Mouse (Mus musculus) lung, postnatal 14 days (tissue): ENCODE results near the gene Zdhhc12.

ENCODE experiments used
- DNase-seq: peaks from one replicate; pipeline ENCODE4 v3.0.0; 2021

The Zdhhc12 gene

DNA sequence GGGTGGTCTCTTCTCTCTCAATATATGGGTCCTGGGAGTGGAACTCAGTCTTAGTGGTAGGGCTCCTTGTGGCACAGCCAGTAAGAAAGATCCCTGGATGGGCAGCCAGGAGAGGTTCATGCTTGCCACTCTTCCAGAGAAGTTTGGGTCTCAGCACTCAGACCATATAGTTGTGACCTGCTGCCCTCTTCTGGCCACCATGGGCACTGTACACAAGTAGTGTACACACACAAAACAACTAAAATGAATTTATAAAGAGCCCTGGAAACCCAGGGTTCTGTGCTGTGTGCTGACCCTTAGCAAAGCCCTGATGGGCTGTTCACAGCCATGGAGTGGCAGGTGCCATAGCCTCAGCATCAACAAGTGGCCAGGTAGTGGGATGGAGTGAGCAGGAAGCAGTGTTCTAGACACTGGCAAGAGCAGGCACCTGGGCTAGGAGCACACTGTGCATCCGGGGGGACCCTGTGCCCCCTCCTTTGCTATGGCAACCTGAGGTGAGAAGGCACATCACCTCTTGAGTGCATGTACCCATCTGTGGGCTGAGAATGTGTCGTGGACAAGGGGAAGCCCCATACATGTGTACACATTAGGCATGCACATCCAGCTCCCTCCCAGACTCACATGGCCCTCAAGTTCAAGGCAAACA, 2.6 kb upstream of the Zdhhc12 start:
- DNase-seq: peak; percentile 76

DNA sequence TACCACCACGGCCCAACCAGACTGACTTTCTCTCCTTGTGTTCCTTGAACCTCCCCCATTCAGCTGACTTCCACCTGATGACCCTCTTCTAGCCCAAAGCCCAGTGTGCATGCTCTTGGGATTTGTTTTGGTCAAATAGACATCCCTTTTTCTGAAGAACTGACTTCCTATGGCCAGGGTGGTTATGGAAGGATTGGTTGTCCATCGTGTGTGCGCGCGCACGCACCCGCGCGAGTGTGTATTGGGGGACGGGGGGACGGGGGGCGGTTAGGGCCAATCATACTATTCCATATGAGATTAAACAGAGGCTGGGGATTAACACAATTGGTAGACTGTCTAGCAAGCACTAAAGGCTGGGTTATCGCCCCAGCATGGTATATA, 750 bp upstream of the Zdhhc12 start:
- no peak for DNase-seq

DNA sequence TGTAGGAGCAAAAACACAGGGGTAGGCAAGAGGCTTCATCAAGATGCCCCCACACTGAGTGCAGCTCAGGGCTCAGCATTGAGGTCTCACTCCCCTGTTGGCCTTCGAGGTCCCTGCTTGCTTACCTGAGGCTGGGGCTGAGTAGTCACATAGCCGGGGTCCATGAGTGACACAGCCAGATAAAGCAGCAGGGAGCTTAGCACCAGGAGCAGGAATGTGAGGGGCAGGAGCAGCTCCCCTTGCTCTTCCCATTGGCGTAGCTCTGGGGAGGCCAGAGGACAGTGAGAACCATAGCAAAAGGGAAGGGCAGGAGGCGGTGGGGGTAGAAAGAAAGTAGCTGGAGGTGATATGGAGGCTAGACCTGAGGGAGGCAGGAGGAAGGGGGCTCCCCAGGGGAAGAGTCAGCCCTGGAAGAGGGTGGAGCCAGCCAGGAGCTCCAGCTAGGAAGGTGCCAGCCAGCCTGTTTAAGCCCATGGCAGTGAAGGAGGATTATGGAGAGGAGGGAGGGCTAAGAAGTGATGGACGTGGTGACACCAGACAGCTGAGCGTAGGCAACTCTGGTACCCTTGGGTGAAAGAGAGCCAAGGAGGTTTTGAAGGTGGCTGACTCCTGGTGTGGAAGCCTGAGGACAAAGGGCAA, 1.0 kb downstream of the Zdhhc12 start:
- no peak for DNase-seq

DNA sequence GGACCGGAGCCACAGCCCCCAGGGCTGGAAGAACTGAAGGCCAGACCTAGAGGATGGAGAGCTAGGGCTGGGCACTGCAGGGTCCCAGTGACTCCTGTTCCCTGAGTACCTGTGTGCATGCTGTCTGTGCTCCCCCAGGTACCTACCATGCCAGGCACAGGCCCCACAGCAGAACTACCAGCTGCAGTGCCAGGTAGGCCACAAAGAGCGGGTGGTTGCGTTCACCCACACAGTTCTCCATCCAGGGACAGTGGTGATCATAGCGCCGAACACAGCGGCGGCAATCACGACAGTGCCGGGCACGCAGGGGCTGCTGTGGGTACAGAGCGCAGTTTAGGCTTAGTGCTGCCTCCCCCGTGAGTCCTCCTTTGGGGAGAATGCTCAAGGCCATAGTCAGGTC, 1.9 kb downstream of the Zdhhc12 start:
- no peak for DNase-seq

DNA sequence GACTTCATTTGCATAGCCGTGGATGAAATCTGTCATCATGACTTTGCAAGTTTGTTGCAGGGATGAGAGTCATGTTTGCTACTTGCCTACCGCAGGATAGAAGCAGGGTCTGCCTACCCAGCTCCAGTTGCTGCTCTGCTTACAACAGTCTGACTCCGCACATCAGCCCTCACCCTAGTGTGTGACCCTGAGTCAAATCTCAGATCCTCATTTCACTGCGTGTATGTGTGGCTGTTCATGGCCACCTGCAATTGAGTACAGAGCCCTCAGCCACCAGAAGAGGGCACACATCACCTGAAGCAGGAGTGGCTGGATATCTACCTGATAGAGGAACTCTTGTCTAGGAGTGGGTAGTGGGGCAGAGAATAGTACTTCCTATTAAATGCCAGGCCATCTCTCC, 6.1 kb downstream of the Zdhhc12 start:
- DNase-seq: no peak

DNA sequence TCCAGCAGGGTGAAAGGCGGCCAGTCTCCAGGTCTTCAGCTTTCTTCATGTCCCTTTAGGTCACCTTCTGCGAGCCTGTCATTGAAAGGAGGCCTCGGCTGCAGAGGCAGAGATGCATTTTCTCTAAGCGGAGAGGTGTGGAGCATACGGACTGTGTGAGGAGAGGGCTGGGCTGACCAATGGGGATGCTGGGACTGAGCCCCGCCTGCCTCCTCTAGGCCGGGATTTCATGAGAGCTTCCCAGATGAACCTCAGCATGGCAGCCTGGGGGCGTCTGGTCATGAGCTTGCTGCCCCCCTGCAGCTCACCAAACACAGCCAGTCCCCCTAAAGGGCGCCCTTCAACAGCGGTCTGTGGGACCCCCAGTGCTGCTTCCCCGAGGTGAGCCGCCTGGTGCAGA, 8.8 kb downstream of the Zdhhc12 start:
- no peak for DNase-seq

DNA sequence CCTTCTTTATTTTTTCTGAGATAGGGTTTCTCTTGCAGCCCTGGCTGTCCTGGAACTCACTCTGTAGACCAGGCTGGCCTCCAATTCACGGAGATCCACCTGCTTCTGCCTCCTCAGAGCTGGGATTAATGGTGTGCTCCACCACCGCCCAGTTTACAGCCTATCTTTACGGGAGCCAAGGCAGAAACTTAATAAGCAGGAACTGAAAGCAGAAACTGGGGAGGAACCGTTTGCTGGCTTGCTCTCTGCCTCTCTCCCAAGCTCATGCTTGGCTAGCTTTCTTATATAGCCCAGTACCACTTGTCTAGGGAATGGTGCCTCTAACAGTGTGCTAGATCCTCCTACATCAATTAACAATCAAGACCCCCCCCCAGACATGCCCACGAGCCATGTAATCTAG, 9.3 kb downstream of the Zdhhc12 start:
- DNase-seq: no peak

DNA sequence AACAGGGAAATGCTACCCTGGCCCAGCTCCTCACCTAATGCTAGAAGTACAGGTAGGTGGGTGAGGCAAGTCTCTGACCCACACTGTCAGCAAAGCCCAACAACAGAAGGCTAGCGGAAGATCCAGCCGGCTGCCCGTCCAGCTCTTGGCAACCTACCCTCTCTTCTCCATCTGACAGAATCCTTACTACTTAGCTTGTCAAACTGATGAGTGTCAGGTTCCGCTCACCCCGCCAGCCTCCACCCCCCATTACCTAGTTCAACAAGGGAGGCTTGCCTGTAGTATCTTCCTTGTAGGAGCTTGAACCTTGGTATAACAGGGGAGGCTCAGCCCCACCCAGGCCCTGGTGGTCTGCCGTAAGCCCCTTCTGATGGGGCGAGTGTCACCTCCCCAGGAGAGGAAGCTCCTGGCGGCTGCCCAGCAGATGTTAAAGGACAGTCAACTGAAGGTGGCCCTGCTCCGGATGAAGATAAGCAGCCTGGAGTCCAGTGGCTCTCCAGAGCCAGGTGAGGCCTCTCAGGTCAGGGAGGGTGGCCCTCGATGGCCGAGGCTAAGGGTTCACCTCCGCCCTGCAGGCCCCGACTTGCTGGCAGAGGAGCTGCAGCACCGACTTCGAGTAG, 13.2 kb downstream of the Zdhhc12 start:
- no peak for DNase-seq

DNA sequence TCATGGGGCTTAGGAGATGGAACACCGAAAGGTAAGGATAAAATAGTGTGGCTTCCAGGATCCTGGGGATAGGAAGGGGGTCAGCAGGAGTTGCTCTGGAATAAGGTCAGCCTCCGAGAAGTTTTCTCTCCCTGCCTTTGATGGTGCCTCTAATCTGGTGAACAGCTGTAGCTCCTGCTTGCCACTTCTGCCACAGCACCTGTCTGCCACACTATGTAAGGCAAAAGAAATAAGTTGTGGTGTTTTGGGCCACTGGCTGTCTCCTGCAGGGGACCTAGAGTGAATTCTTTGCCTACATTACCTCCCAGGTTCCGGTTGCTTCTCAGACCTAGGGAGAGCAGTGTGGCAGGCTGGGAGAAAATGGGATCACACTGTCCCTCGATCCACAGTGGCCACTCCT, 14.7 kb downstream of the Zdhhc12 start:
- no peak for DNase-seq

DNA sequence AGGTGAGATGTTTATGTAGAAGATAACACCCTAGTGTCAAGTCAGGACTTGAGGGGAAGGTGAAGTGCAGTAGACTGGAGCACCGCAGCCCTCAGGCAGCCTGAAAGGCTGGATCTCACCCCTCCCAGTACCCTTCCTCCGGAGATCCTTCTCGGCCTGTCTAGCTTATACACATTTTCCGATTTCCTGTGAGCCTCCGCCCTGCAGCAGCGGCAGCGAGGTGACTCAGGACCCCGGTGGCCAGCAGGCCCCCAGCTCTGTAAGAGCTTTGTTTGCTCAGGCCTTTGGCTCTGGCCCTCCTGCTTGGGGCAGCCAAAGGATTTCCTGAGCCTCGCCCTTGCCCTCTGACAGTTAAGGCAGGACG, 15.1 kb downstream of the Zdhhc12 start:
- peak; percentile 31 for DNase-seq

DNA sequence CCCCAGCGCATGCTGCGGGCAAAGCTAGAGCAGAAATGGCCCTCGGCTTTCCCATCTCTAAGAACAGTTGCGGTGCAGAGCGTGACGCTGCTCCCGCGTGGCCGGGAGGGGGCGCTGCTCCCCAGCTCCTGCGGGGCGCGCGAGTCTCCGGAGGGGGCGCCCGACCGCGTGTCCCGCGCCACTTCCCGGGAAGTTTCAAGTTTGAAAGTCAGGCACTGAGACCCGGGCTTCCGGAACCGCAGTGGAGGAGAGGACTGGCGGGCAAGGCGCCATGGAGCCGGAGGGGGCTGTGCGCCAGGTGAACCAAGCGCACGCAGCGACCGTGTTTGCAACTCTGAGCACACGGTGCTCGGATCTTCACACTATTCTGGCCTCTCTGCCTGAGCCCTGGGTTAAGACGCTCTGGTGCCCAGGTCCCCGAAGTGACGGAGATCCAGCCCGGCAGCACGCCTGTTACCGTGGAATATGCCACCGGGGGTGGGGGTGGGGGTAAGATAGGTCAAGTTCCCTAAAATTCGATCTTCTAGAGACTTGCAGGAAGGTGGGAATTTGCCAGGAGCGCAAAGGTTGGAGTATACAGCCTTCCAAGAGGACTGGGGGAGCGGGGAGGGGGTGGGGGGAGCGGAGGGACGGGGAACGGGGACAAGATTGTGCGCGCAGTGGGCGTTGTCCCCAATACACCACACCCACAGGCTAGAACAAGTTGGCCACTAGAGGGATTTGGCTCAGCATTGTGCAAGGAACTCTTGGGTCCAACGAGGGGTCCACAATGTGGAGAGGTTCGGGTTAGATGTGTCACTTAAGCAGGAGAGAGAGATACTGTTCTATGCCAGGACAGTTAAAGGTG, 15.7 kb downstream of the Zdhhc12 start, which contains the start of gene Pkn3:
TSS of gene Pkn3 (plus strand) at position 183 of the 847 bp plus-strand sequence.
- peak; percentile 89 for DNase-seq

DNA sequence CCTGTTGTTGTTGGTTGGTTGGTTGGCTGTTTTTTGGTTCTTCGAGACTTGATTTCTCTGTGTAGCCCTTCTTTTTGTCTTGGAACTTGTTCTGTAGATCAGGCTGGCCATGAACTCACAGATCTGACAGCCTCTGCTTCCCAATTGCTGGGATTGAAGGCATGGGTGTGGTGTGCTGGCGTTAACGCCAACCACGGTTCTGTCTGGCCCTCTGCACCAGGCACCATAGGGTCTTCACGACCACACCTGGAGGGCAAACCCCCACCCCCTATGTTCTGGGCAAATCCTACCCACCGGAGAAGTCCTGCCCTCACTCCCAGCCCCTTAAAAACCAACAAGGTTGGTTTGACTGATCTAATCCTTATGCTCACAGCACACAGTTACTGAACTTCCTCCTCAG, 16.5 kb downstream of the Zdhhc12 start:
- no peak for DNase-seq

DNA sequence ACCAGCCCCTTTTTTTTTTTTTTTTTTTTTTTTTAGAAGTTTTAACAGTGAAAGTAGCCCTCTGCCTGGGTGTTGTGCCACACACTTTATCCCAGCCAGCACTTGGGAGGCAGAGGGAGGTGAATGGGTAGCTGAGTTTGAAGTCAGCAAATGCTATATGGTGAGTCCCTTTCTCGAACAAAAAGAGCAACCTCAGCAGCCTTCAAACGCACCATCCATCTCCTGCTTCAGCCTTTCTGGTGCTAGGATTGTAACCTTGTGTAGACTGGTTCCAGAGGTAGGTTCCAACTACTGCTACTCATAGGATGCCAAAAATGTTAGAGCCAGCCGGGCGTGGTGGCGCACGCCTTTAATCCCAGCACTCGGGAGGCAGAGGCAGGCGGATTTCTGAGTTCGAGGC, 17.0 kb downstream of the Zdhhc12 start:
- DNase-seq: no peak

DNA sequence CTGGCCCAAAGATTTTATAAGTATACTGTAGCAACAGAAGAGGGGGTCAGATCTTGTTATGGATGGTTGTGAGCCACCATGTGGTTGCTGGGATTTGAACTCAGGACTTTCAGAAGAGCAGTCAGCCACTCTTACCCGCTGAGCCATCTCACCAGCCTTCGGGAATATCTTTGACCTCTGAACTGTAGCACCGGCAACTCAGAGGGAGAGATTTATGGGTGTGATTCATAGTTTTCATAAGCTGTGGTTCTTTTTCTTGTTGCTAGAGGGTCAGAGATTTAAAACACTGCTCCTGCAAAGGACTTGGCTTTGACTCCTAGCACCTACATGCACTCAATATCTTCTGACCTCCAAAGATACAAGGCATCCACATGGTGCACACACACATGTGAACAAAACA, 17.8 kb downstream of the Zdhhc12 start:
- DNase-seq: no peak

DNA sequence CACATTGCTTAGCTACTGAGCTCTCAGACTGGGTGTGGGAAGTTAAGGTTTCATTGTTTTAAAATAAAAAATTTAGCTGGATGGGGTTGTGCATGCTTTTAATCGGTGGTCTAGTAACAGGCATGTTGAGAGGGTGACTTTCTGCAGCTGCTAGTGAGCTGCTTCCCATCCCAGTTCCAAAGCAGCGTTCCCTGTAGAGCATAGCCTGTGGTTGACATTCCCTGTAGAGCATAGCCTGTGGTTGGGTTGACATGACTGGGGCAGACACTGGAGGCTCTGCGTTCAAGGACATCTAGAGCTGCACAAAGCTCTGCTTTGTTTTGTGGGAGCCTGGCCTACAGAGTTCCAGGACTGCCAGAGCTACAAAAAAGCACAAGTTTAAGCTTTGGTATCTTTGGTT, 20.2 kb downstream of the Zdhhc12 start:
- DNase-seq: no peak

DNA sequence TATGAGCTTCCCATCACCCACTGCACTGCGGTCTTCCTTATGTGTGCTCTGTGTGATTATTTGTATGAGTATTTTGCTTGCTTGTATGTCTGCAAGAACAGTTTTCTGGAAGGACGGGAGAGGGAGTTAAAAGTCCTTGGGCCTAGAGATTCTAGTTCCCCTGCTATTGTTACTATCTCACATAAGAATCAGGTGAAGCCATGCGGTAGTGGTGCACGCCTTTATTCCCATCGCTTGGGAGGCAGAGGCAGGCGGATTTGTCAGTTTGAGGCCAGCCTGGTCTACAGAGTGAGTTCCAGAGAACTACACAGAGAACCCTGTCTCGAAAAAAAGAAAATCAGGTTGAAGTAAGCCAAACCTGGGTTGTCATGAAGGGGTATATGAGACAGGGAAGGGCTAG, 20.6 kb downstream of the Zdhhc12 start:
- DNase-seq: no peak

DNA sequence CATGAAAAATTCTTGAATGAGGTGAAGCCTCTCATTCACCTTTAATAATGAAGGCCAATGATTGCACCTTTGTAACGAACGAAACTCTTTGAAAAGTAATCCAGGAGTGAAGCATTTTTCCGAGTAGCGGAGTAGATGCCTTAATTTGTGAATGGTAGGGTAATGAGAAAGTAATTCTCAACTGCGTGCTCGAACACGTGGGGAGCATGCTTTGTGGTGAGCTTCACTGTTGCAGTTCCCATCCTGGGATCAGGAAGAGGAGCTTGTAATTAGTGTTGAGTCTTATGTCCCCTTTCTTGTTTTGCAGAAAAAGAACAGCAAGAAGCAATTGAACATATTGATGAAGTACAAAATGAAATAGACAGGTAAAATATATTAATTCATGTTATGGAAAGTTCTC, 25.5 kb downstream of the Zdhhc12 start:
- no peak for DNase-seq

DNA sequence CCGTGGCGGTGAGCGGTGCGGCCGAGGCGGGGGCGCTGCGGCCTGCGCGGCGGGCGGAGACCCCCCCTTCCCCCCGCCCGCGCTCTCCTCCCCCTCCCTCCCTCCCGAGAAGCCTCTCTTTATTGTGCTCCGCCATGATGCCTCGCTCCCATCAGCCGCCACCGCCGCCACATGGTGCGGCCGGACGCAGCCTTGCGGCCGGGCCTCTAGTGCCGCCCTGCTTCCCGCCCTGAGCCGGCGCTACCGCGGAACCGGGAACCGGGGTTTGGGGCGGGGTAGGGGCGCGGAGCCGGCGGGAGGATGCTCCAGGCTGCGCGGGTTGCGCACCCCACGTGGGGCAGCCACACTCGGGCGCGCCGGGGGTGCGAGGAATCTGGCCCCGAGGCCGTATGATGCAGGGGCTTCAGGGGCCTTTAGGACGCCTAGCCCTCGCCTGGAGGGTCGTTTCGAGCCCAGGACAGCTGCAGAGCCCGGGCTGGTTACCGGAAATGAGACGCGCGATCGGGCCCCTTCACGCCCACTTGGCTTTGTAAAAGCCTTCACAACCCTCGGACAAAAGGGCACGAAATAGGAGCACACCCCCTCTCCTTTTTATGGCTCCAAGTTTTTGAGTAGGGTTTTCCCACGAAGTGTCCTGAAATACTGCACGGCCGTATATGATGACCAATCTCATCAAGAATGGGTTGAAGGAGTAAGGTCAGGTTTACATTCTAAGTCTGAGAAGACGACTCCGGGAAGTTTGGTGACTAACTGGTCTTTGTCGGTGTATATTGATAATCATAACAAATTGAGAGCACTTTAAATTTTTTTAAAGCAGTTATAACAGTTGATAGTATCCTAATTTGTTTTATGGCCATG, 26.2 kb downstream of the Zdhhc12 start:
- peak; percentile 37 for DNase-seq

DNA sequence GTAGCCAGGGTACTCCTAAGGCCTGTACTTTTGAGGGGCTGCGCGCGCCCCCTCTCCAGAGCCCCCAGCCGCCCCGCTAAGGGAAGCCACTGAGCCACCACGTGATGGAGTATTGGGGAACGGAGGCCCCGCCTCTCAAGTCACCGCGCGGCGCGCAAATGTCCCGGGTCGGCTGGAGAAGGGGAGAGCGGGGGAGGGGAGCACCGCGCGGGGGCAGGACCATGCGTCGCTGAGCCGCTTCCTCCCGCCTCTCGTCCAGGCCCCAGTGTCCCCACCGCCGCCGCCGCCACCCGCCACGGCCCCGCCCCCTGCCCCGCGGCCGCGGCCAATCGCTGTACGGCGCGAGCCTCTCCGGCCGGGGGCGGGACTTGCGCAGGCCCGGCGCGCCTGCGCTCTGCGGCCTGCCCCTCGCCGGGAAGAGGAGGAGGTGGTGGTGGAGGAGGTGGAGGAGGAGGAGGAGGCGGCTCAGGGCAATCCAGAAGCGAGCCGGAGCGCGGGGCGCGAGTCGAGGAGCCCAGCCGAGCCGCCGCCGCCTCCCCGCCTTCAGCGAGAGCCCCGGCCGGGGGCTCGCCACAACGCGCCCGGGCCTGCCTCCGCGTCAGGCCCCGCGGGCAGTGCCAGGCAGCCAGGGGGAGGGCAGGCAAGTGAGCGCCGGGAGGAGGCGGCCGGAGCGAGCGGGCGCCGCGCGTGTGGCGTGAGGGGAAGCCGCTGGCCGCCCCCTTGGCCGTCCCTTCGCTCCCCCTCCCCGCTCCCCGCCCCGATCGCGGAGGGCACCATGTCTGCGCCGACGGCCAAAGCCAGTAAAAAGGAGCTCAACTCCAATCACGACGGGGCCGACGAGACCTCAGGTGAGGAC, 27.2 kb downstream of the Zdhhc12 start:
- DNase-seq: peak; percentile 95

DNA sequence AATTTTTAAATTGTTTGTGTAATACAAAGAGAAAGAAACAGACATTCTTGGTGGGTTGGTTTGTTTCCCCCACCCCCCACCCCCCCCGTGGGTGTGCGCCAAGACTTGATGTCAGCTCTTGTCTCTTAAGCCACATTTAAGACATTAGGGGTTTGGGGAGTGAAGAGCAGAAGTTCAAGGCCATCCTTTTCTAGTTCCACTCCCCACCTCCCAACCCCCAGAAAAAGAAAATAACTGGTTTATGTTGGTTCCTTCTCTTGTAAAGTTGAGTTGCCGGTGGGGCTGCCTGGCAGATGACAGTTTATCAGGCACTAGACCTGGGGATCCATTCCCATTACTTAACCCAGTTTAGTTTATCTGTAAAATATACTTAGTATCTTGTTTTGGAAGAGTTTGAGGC, 29.1 kb downstream of the Zdhhc12 start:
- DNase-seq: no peak

DNA sequence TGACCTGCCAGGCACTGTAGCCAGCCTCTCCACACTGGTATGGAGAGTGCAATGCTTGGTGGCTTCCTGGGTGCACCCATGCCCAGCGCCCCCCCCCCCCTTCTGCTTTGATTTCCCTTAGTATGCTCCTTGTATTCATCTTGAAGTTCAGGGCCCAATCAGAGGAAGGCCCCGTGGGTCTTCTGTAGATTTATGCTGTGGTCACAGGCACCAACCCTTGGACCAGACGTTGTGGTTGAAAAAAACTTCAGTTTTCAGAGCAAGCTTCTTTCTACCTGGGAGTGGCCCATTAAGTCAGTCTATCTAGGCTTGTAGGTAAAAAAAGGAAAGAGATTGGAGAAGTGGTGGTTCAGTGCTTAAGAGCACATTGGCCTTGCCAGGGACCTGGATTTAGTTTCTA, 29.7 kb downstream of the Zdhhc12 start:
- no peak for DNase-seq

DNA sequence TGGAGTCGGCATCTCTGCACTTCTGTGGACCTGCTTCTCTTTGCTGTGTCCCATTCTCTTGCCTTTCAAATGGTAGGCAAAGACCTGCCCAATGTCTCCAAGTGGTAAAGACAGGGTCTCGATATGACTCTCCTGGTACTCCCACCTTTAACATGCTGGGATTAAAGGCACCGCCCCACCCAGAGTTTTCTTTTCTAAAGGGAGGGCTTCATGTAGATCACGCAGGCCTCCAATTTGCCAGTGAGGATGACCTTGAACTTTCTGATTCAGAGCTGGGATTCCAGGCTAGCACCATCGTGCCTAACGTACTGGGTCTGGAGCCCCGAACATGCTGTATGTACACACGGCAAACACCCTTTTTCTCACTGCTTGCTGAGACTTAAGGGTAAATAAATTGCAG, 30.2 kb downstream of the Zdhhc12 start:
- no peak for DNase-seq
